Mouse (Mus musculus) midbrain, embryonic 13.5 days (tissue): ENCODE measurements around the gene Guca2a. TPM values are rescaled to one million over a fixed set of nuclear protein-coding genes. Genes with fewer than 3 reads are reported as not detected.
A peak's percentile ranks its signal among the peaks of the same experiment; 100 is the strongest.

Source experiments
- ATAC-seq: fragments of 200-750 bp; cut with Nextera tagmentation; 2 replicates; pipeline ENCODE4 v1.8.0; 2017; ENCODE audit warnings: mild to moderate bottlenecking, moderate TSS enrichment, moderate library complexity
- H3K27ac ChIP-seq: fragments of 300-500 bp; sonication (generic); 2 replicates; pipeline ENCODE4 v1.5.1; 2015; ENCODE audit warnings: inconsistent platforms, mild to moderate bottlenecking, moderate library complexity
- H3K27me3 ChIP-seq: fragments of 300-500 bp; sonication (generic); 2 replicates; pipeline ENCODE4 v1.6.1; 2015; ENCODE audit warnings: mild to moderate bottlenecking, inconsistent platforms
- H3K36me3 ChIP-seq: fragments of 300-500 bp; sonication (generic); 2 replicates; pipeline ENCODE4 v1.6.1; 2015; ENCODE audit warnings: mild to moderate bottlenecking, inconsistent platforms
- H3K4me1 ChIP-seq: fragments of 300-500 bp; sonication (generic); replicated peaks from 2 replicates; pipeline ENCODE4 v1.6.1; 2015; ENCODE audit warnings: inconsistent platforms
- H3K4me2 ChIP-seq: fragments of 300-500 bp; sonication (generic); replicated peaks from 2 replicates; pipeline ENCODE4 v1.6.1; 2015; ENCODE audit warnings: moderate library complexity, mild to moderate bottlenecking, inconsistent platforms
- H3K4me3 ChIP-seq: fragments of 300-500 bp; sonication (generic); replicated peaks from 2 replicates; pipeline ENCODE4 v1.5.1; 2015; ENCODE audit warnings: mild to moderate bottlenecking, inconsistent platforms
- H3K9ac ChIP-seq: fragments of 300-500 bp; sonication (generic); replicated peaks from 2 replicates; pipeline ENCODE4 v1.6.1; 2015; ENCODE audit warnings: mild to moderate bottlenecking, inconsistent platforms
- H3K9me3 ChIP-seq: fragments of 300-500 bp; sonication (generic); 2 replicates; pipeline ENCODE4 v1.6.1; 2016; ENCODE audit warnings: mild to moderate bottlenecking, inconsistent platforms
- WGBS: fragments of 180-500 bp; shearing (Covaris S2); methylation state at CpG from one replicate; pipeline ENCODE4 v1.1.7; 2015; 5-methylcytosine and 5-hydroxymethylcytosine counted together
- polyA plus RNA-seq: library from polyadenylated mRNA; unstranded; fragments of >200 nt; fragmentation: Nextera tagmentation; extraction: Ambion mirVana; gene quantifications from 2 replicates; pipeline ENCODE4 v1.2.1, GENCODE M21; 2015

Guca2a gene
- polyA plus RNA-seq, 1 experiment from 2014 or later = not detected

GRCm38 (mm10) chr4:119669356-119670209 lies 32.1 kb downstream of the Guca2a start:
- Histone ChIP-seq H3K36me3 (no peaks in the 10 kb centered on the region), H3K27ac (no peak overlapping the region), H3K27me3 (no peaks in the 10 kb centered on the region), H3K4me3 (no peak overlapping the region), H3K4me1 (peaks cover 21% of the 10 kb centered on the region), H3K9me3 (no peaks in the 10 kb centered on the region), H3K4me2 (no peak overlapping the region), H3K9ac (no peak overlapping the region)
- ATAC-seq = no peak
- 56% methylated on average over 10 of the region's 10 CpGs for WGBS

- Histone ChIP-seq H3K4me2 (no peak overlapping the region), H3K4me1 (peaks cover 21% of the 10 kb centered on the region), H3K9ac (no peak overlapping the region), H3K9me3 (no peaks in the 10 kb centered on the region), H3K27me3 (no peaks in the 10 kb centered on the region), H3K4me3 (no peak overlapping the region), H3K27ac (no peak overlapping the region), H3K36me3 (no peaks in the 10 kb centered on the region)
- ATAC-seq = no peak
- WGBS = 30% methylated on average over 7 of the region's 7 CpGs
These were observed 32.7 kb downstream of the Guca2a start for GRCm38 (mm10) chr4:119670210-119670555.

DNA sequence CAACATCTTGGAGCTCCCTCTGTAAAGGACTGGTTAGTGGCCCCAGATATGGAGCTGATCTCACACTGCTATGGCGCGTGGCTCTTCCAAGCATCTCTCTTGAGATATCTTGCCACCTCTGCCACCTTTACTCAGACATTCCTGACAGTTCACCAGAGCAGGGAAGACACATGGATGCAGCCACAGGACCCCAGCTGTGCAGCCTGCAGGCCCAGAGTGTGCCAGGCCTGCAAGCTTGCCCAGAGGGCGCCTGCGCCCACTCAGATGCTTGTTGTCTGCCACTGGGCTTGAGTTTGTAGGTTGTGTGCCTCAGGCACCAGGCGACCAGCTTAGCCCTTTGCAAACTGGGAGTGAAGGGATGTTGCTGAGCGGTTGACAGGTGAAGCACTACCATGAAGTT lies 33.2 kb downstream of the Guca2a start:
- peaks cover 19% of the 10 kb centered on the region for H3K4me1 ChIP-seq
- no peaks in the 10 kb centered on the region for H3K36me3 ChIP-seq
- H3K4me3 ChIP-seq = no peak overlapping the region
- no peak overlapping the region for H3K9ac ChIP-seq
- no peak for ATAC-seq
- WGBS = 86% methylated on average over 6 of the region's 6 CpGs
- no peaks in the 10 kb centered on the region for H3K9me3 ChIP-seq
- no peaks in the 10 kb centered on the region for H3K27me3 ChIP-seq
- H3K27ac ChIP-seq = no peak overlapping the region
- H3K4me2 ChIP-seq = no peak overlapping the region

DNA sequence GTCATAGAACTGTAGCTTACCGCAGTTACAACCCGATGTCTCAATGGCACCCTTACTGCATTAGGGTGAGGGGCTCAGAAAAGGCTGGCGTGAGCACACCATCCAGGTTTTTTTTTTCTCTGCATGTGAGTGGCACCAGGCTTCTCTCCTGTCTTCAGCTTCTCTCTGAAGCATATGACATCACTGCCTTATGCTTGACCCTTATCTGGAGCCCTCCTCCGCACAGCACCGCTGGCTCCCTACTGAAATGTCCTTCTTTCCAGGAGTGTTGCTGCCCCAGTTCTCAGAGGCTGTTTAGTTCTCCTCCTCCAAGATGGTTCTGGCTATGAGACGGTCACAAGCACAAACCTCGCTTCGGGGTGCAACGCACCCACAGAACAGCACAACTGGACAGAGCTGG lies 33.7 kb downstream of the Guca2a start:
- no peak for ATAC-seq
- Histone ChIP-seq H3K9ac (no peak overlapping the region), H3K27me3 (no peaks in the 10 kb centered on the region), H3K4me1 (peaks cover 17% of the 10 kb centered on the region), H3K4me2 (no peak overlapping the region), H3K9me3 (no peaks in the 10 kb centered on the region), H3K27ac (no peak overlapping the region), H3K36me3 (no peaks in the 10 kb centered on the region), H3K4me3 (no peak overlapping the region)
- 93% methylated on average over 9 of the region's 9 CpGs for WGBS

- Histone ChIP-seq H3K27me3 (no peaks in the 10 kb centered on the region), H3K4me3 (no peak overlapping the region), H3K9ac (no peak overlapping the region), H3K36me3 (no peaks in the 10 kb centered on the region), H3K9me3 (no peaks in the 10 kb centered on the region), H3K4me2 (no peak overlapping the region), H3K4me1 (peaks cover 19% of the 10 kb centered on the region), H3K27ac (no peak overlapping the region)
- 34% methylated on average over 5 of the region's 5 CpGs for WGBS
- ATAC-seq = no peak
These were observed 35.2 kb downstream of the Guca2a start for GRCm38 (mm10) chr4:119672685-119673084.

- WGBS = 46% methylated on average over 5 of the region's 5 CpGs
- no peaks in the 10 kb centered on the region for H3K9me3 ChIP-seq
- no peak overlapping the region for H3K4me3 ChIP-seq
- H3K27me3 ChIP-seq = no peaks in the 10 kb centered on the region
- H3K9ac ChIP-seq = no peak overlapping the region
- no peak overlapping the region for H3K27ac ChIP-seq
- ATAC-seq = 0 out of 2 replicates have a peak, but pooled peaks have one; percentile 45
- H3K4me2 ChIP-seq = no peak overlapping the region
- H3K4me1 ChIP-seq = peaks cover 6% of the 10 kb centered on the region
- H3K36me3 ChIP-seq = no peaks in the 10 kb centered on the region
These were observed 45.1 kb downstream of the Guca2a start for GRCm38 (mm10) chr4:119682596-119682995.

DNA sequence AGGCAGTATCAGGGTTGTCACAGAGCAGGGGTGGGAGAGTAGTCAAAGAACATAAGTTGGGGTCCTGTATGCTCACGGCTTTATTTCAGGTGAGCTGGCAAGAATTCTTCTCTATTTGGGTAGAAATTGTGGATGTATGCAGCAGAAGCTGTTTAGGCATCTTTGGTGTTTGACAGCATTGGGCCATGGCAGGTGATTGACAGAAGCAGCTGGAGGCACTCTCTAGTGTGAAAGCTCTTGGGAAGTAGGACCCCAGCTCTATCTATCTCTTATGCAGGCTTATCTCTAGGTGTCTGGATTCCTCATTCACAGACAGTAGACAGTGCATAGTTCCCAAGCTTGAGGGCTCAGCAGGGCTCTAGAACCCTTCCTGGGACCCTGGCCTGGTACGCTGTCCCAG lies 48.2 kb downstream of the Guca2a start:
- H3K27ac ChIP-seq = no peak overlapping the region
- 96% methylated on average over 2 of the region's 2 CpGs for WGBS
- no peak for ATAC-seq

More for the DNA sequence above, 48.2 kb downstream of the Guca2a start:
- no peaks in the 10 kb centered on the region for H3K27me3 ChIP-seq
- H3K4me3 ChIP-seq = no peak overlapping the region
- H3K36me3 ChIP-seq = no peaks in the 10 kb centered on the region
- H3K4me1 ChIP-seq = peaks cover 9% of the 10 kb centered on the region
- H3K9me3 ChIP-seq = no peaks in the 10 kb centered on the region
- no peak overlapping the region for H3K9ac ChIP-seq
- H3K4me2 ChIP-seq = no peak overlapping the region

Other genes starting within 250 kb of the Guca2a start
- gene Ccdc30, start 222.2 kb upstream of the Guca2a start, polyA plus RNA-seq = 19.2 and 19.7 TPM in 2 replicates
- gene Ppcs, start 215.3 kb upstream of the Guca2a start, polyA plus RNA-seq = 17.7 and 18.2 TPM in 2 replicates
- 0.28 and 0.76 TPM in 2 replicates for gene Zmynd12, start 214.9 kb upstream of the Guca2a start, polyA plus RNA-seq
- gene Rimkla, start 145.1 kb upstream of the Guca2a start, polyA plus RNA-seq = 15.7 and 16.5 TPM in 2 replicates
- gene Foxj3, start 100.7 kb upstream of the Guca2a start, polyA plus RNA-seq = 25.4 and 27.6 TPM in 2 replicates
- gene Frg2f1, start 98.2 kb upstream of the Guca2a start, polyA plus RNA-seq = 5.1 and 7.8 TPM in 2 replicates
- not detected in 2 replicates for gene Guca2b, start 21.2 kb downstream of the Guca2a start, polyA plus RNA-seq
- gene Hivep3, start 96.1 kb downstream of the Guca2a start, polyA plus RNA-seq = 9.5 and 10.5 TPM in 2 replicates